Mouse (Mus musculus) thymus, adult 18-20 months (tissue): Measurements from ENCODE around the gene Plekhb2.

Source experiments
- DNase-seq, 2 experiments: peaks; one replicate each; pipeline ENCODE4 v3.0.0; 2022; ENCODE audit warnings: mixed read lengths in 2 of 2

The Plekhb2 gene

GRCm38 (mm10) chr1:34867574-34867955 is 17.8 kb downstream of the Plekhb2 start:
- DNase-seq = no peak

GRCm38 (mm10) chr1:34868391-34868790 is 18.6 kb downstream of the Plekhb2 start:
- DNase-seq = no peak

DNA sequence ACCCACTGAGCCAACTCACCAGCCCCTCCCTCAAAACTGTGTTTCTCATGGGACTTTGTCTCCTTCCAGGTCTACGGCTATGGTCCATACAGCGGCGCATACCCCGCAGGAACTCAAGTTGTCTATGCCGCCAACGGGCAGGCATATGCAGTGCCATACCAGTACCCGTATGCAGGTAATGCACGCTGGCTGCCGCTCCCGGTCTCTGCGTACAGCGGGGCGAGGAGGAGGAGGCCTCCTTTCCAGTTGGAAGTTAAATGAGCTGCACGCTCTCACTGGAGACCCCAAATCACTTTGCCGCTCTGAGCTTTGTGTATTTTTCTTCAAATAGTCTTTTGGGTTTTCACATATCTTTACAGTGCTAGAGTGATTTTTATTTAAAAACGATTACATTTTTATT is 19.5 kb downstream of the Plekhb2 start:
- no peak for DNase-seq

DNA sequence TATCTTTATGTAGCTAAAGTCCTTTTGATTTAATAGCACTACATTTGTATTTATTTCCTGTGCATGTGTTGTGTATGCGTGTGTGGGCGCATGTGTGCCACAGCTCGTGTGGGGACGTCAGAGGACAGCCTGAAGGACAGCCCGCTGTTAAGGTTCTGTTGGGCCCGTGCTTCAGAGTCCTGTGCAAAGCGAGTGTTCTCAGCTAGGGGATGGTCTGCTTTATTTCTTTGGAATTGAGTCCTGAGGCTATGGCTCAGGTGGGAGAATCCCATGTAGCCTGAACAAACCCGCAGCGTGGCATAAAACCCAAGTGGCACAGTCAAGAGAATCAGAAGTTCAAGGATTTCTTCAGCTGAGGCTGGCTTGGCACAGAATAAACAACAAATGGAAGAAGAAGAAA is 21.4 kb downstream of the Plekhb2 start:
- DNase-seq = no peak

DNA sequence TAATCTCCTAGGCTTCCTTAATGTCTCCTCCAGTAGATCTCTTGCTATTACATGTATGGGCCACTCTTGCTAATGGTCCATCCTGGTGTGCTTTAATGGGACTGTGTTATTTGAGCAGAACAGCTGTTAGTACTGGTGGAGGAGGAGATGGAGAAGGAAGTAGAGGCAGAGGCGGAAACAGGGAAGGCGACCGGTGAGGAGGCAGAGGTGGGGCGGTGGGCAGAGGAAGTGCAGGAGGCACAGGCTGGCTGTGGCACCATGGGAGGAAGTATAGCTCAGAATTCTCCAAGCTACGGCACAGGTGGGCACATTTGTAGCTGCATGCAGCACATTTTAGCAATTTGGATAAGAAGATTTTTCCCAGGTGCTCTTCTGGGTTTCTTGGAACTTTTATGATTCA is 23.8 kb downstream of the Plekhb2 start:
- no peak for DNase-seq

GRCm38 (mm10) chr1:34879611-34880010 is 29.8 kb downstream of the Plekhb2 start:
- no peak for DNase-seq

DNA sequence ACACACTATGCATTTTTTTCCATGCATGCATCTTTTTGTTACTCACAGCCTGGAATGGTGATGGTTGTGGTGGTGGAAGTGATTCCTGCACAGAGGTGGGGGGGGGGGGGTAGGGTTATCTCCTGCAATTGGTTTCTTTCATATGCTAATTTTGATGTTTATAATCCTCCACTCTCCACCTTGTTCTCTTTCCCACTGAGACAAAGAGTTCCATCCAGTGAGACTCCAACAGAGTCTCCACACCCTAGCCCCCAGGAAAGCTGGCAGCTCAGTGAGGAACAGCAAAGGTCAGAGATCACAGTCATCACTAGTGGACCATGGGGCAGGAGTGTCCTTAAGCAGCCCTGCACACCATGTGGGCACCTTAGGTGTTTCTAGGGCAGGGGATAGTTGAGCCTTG is 34.0 kb downstream of the Plekhb2 start:
- DNase-seq = no peak

DNA sequence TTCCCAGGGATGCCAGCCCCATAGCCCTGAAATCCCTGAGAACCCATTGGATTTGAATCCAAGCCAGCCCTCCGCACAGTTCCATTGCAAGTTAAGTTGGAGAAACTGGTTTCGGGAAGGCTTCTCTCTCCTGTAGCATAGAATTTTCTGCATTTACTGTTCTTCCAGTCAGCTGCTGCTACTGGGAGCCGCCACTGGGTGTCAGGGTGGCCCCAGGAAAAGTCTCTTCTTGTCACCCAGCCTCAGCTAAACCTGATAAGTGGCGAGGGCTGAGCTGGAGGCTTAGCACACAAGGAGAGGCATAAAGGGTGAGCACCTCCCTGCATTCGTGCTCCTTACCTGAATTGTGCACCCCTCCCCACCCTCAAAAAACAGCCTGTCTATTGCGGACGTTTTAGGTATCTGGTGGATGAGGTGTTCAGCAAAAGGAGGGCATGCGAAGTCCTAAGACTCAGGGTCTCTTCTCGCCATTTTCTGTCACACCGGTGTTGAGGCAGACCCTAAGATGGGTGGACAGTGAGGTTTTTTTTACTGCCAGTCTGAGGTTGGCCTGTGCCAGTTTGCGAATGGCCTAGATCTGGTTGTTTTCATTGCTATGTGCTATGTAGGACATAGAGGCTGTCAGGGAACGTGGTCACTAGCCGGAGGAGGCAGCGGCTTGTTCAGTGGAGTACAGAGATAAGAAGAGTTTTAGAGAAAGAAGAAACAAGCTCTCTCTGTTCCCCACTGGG is 41.9 kb downstream of the Plekhb2 start:
- no peak for DNase-seq

- no peak for DNase-seq
Measured at GRCm38 (mm10) chr1:34892466-34892865, 42.7 kb downstream of the Plekhb2 start.

DNA sequence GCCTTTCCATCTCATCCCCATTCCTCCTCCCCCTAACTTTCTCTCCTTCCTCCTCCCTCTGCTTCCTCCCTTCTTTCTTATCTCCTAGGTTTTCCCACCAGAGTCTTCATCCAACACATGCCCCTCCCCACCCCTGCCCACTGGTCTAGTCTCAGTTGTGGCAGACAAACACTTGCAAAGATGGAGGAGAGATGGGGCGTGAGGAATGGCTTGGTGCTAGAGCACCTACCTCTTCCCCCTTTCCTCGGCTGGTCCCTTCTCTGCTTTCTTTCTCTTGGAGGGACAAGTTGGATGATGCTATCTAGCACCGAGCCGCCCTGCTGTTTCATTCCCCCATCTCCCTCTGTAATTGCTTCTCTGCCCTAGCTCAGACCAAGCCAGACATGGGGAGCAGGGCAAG is 43.6 kb downstream of the Plekhb2 start:
- DNase-seq = no peak

GRCm38 (mm10) chr1:34893831-34894230 is 44.1 kb downstream of the Plekhb2 start:
- no peak for DNase-seq

DNA sequence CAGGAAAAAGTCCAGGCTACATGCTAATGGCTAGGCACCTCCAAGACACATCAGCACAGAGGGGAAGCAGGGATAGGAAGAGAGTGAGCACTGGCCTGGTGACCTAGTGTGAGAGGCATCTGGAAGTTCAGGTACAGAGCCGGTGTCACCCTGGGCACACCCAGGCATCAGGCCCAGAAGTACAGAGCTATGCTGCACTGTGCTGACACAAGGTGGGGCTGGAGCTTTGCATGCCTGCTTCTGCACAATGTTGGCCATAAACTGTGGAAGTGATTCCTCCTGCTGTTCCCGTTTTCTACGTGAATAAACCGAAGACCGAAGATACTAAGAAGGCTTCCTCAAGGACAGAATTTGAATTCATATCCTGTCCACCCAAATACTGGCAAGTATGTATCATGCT is 46.3 kb downstream of the Plekhb2 start:
- DNase-seq = no peak

DNA sequence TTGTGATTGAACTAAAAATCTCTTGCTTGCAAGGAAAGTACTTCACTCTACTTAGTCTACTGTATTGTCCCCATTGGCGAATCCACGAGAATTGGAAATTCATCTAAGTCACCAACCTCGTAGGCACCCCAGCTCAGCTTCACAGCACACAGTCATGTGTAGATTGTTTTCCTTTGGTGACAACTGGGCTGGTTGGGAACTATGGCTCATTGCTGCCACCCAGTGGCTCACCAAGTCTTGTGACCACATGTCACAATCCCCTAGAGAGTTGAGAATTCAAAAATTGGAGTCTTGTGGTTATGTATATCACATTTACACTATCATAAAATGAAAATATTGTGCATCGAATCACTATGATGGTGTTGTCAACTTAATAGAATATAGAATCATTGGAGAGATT is 47.1 kb downstream of the Plekhb2 start:
- DNase-seq = no peak

DNA sequence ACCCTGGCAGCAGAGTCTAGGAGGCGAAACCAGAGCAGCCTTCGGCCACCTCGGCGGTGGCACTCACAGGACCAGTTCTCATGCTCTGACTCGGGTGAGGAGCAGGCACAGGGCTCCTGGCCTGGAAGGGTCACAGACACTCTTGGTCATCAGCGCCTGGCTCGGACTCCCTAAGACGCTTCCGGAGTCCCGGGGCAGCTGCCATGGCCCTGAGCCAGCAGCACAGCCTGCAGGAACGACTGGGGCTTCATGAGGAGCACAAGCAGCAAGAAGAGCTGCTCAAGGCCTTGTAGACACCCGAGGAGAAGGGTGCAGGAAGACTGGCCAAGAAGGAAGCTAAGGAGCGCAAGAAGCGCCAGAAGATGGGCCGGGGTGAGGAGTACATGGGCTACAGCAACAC is 78.9 kb downstream of the Plekhb2 start:
- no peak for DNase-seq
